Mouse (Mus musculus) frontal cortex, postnatal 10 days (tissue): ENCODE data around the gene Catsper3.

Experiments used
- DNase-seq, 2 experiments: peaks; one replicate each; pipeline ENCODE4 v3.0.0; 2022; ENCODE audit warnings: low spot score in 2 of 2, mixed read lengths in 1 of 2

Gene Catsper3

GRCm38 (mm10) chr13:55826796-55827678 lies 42.7 kb downstream of the Catsper3 start:
- no peak for DNase-seq

GRCm38 (mm10) chr13:55827679-55828140 lies 43.3 kb downstream of the Catsper3 start:
- DNase-seq: no peak

DNA sequence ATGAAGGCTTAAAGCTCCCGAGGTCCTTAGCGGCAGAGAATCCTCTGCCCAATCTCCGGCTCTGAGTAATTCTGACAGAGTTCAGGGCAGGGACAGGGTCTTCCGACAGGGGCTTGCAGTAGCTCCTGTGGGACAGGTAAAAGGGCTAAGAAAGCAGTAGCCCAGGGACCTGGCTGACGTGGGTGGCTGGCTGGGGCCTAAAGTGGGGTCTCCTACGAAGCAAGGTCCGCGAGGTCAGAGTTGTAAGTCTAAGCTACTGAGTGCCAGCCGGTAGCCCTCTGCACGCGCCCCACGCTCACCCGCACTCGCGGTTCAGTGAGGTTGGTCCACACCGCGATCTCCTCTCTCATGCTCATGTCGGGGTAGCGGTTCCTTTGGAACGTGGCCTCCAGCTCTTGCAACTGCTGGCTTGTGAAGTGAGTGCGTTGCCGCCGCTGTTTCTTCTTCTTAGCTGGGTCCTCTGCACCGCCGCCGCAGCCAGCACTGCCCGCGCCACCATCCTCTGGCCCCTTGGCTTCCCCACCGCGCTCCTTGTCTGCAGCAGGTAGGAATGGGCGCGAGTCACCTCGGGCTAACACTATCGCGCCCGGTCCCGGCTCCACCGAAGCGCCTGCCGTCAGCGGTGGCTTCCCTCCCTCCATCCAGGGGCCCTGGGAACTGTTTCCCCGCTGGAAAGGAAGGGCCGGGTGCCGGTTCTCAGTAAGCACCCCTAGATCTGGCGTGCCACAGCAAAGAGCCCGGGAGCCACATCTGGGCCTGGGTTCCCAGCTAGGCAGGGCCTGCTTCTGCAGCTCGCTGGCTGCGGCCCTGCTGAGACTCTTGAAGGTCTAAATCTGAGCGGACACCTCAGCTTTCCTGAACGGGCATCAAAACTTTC lies 44.0 kb downstream of the Catsper3 start:
- DNase-seq: no peak

DNA sequence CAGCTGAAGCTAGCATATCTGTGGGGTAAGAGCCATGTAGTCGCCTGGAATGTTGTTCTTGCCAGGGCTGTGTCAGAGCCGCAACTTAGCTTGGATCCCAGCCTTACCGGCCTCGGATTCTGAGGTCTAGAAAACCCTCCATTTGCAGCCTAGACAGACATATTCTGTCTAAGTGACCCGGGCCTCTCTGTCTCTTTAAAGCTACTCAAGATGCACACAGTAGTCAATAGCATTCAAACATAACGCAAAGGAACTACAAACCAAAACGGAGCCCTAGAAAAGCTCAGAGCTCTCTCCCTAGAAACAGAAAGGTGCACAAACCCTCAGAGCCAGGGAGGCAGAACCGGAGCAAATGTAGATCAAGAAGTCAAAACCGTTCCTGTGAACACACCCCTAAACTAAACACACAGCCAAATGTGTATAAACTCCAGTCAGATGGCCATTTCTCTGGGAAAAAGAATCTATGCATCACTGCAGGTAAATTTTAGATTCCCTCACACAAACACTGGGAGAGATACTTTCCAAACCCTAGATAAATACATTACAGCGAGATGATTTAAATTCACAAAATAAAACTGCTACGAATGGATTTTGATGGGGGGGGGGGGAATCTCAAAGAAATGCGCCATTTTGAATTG lies 44.8 kb downstream of the Catsper3 start:
- DNase-seq: no peak

- DNase-seq: no peak
Observed at GRCm38 (mm10) chr13:55830081-55830832, 45.9 kb downstream of the Catsper3 start.

DNA sequence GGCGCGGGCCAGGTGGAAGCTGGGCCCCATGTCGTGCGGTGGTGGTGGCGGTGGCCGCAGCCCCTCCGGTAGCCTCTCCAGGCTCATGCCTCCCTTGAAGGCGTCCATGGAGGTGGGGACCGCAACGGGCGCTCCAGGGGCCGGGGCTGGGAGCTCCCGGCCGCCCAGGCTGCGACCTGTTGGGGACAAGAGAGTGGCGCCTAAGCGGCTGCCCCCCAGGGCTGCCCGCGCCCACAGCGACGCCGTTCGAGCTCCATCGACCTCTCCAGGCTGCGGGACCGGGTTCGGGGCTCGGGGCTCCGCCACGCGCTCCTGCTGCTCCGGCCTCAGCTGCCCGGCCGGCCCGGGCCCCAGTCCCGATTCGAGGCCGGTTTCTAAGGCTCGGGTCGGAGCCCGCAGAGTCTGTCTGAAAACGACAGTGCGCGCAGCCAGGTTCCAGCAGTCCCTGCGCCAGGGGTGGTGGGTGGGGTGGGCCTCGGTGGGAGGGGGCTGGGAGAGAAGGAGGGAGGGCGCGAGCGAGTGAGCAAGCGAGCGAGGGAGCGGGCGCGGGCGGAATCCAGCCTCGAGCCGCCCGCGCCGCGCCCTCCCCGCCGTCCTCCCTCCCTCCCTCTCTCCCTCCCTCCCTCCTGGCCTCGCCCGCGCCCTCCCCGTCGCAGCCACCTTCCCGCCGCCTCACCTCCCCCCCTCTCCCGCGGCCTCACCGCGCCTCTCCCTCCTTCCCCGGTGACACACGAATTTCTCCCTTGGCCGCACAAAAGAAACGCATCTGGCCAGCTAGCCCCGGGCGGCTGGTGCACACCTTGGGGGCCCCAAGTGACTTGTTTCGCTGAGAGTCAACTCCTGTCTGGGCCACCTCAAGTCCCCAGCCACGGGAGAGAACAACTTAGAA lies 46.7 kb downstream of the Catsper3 start:
- DNase-seq: no peak

DNA sequence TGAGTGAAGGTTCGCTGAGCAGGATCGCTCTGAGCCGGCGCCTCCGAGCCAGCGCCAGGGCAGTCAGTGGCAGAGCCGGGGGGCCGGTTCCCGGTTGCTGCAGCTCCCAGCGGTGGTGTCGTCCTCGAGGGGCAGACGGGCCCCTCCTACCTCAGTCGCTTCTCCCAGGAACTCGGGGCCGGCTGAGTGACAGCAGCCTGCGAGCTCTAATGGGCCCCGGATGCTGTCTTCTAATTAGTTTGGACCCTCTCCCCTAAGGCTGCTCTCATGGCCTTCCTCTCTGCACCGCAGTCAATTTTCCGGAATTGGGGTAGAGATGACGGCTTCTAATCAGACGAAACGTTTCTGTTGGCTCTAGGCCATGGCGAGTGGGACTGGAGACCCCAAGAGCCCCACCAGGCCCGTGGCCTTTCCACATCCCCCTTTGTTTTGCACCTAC lies 47.4 kb downstream of the Catsper3 start:
- DNase-seq: no peak

DNA sequence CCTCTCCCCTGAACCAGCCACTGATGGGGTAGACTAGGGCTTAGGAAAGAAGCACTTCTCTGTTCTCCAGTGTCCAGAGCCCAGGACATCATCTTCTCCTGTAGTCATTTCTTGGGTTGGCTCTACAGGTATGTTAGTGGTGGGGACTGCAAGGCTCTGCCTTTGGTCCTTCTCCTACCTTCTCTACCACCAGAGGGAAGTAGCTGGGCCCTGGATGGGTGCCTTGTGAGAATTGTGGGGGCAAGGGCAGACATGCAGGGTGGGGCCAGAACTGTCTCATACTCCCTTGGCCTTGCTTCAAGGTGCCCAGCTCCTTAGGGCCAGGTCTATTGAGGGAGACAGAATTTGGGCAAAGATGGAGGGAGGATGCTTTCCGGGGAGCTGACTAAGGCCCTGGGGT lies 48.2 kb downstream of the Catsper3 start:
- DNase-seq: no peak

- DNase-seq: no peak
Observed at GRCm38 (mm10) chr13:55833921-55834320, 49.6 kb downstream of the Catsper3 start.

DNA sequence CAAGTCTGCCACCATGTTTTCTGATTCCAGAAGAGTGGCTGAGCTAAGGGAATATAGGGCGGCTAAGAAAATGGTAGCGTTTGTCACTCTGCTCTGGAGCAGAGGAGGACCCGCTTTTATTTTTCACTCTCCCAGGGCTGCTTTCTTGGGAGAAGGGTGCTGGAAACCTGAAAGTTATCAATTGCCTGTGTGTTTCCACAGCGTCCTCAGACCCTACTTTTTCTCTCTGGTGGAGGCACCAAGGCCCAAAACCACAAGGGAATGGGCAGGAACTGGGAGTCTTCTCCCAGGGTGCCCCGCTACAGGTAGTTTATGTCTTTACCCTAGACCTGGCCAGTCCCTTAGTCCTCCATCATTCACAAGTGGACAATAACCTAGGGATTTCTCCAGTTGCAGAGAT lies 50.3 kb downstream of the Catsper3 start:
- DNase-seq: no peak

- no peak for DNase-seq
Observed at GRCm38 (mm10) chr13:55835548-55836097, 51.3 kb downstream of the Catsper3 start.

GRCm38 (mm10) chr13:55836142-55836625 lies 51.8 kb downstream of the Catsper3 start, which contains the start of gene Pitx1:
Pitx1 (minus strand) TSS chr13:55836192.
- no peak for DNase-seq

GRCm38 (mm10) chr13:55836786-55837780 lies 52.7 kb downstream of the Catsper3 start:
- no peak for DNase-seq

- DNase-seq: no peak
Observed at GRCm38 (mm10) chr13:55840223-55840622, 55.9 kb downstream of the Catsper3 start.

DNA sequence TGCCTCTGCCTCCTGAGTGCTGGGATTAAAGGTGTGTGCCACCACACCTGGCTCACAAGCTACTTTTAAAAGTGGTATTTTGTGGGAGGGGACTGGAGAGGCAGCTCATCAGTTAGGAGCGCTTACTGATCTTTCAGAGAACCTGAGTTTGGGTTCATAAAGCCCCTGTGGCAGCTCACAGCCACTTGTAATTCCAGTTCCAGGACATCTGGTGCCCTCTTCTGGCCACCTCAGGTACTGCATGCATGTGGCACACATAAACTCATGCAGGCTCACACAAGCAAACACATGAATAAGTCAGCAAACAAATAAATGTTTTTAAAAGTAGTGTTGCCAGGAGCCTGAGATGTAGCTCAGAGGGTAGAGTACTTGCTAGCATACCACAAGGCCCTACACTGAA lies 59.3 kb downstream of the Catsper3 start:
- no peak for DNase-seq

DNA sequence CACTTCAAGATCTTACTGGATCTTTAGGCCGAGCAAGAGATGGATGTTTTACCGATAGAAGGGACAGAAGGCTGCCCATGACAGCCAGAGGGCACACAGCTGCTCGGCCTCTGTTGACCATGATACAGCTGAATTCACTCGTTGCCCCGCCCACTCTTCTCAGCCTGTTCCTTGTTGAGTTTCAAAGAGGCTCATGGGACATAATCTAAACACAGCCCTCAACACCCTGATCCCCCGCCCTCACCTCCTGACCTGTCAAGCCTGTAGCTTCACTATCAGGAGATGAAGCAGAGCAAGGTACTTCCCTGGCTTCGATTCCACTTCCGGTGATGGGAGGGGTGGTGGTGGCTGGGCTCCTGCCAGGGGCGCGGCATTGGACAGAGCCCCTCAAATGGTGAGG lies 63.4 kb downstream of the Catsper3 start:
- DNase-seq: no peak

- no peak for DNase-seq
Observed at GRCm38 (mm10) chr13:55848604-55849190, 64.3 kb downstream of the Catsper3 start.

GRCm38 (mm10) chr13:55850726-55851125 lies 66.4 kb downstream of the Catsper3 start:
- DNase-seq: no peak
